Mouse (Mus musculus) liver, embryonic 14.5 days (tissue): ENCODE data around the gene Abcc4.

Experiments
- CTCF ChIP-seq: IDR thresholded peaks from 2 replicates; pipeline ENCODE4 v1.5.1; 2016; ENCODE audit warnings: antibody characterized with exemption, low read depth, control low read depth
- EP300 ChIP-seq: IDR thresholded peaks from 2 replicates; pipeline ENCODE4 v1.6.1; 2016; ENCODE audit warnings: antibody characterized with exemption, low read depth

GRCm38 (mm10) chr14:118485646-118486045 is 220.4 kb downstream of the Abcc4 start:
- TF ChIP-seq CTCF (peak; percentile 19; the same call in 1 of the 2 replicates), EP300 (no peak)
